Mouse (Mus musculus): Measurements from ENCODE around the gene Primpol.

- TF ChIP-seq JUND (IDR thresholded peaks at IDR 0.05; ENCODE audit: low read depth, low read length), result no peak
- no peak for TF ChIP-seq ZKSCAN1 (IDR thresholded peaks at IDR 0.05; ENCODE audit: low read depth, low read length)
- no peak for TF ChIP-seq POLR2A (IDR thresholded peaks at IDR 0.05; ENCODE audit: control insufficient read depth in 1 of 2, insufficient read depth in 1 of 2, low read depth in 1 of 2, low read length in 2 of 2, poor library complexity in 1 of 2)
- TF ChIP-seq E2F4 (IDR thresholded peaks at IDR 0.05; ENCODE audit: borderline replicate concordance, low read depth, low read length), result no peak
- no peak for TF ChIP-seq MAZ (IDR thresholded peaks at IDR 0.05; ENCODE audit: low read depth, low read length)
- no peak for TF ChIP-seq BHLHE40 (IDR thresholded peaks at IDR 0.05; ENCODE audit: borderline replicate concordance, low read depth, low read length)
- no peak for TF ChIP-seq KAT2A (conservative IDR thresholded peaks at IDR 0.05; ENCODE audit: low read depth, low read length)
These were observed 18.3 kb downstream of the Primpol start for GRCm38 (mm10) chr8:46598753-46599152.
